Mouse (Mus musculus): Measurements from ENCODE around the gene Crybb3. TPM values are rescaled to one million over a fixed set of nuclear protein-coding genes. Genes with fewer than 3 reads are reported as not detected.

The Crybb3 gene
- polyA plus RNA-seq, 1 experiment from 2014 or later: 1.4 TPM

- no peak overlapping the region; the same call in 1 of the 2 replicates for H3K9ac ChIP-seq (replicated peaks)
- H3K27ac ChIP-seq: no peak overlapping the region
- no peak overlapping the region for H3K4me2 ChIP-seq
- H3K9me3 ChIP-seq: no peaks in the 10 kb centered on the region; the same call in 1 of the 2 replicates
- no peak overlapping the region for H3K4me3 ChIP-seq (replicated peaks)
- H3K36me3 ChIP-seq: no peaks in the 10 kb centered on the region
- H3K4me1 ChIP-seq (replicated peaks): peaks cover 5% of the 10 kb centered on the region; the same call in 1 of the 2 replicates
- peaks cover 4% of the 10 kb centered on the region; the same call in 1 of the 2 replicates for H3K27me3 ChIP-seq
- ATAC-seq (ENCODE audit: insufficient number of reproducible peaks, insufficient read depth, low FRiP score, low TSS enrichment, low read depth): no peak
These were observed 31.5 kb downstream of the Crybb3 start for GRCm38 (mm10) chr5:113049876-113050275.

DNA sequence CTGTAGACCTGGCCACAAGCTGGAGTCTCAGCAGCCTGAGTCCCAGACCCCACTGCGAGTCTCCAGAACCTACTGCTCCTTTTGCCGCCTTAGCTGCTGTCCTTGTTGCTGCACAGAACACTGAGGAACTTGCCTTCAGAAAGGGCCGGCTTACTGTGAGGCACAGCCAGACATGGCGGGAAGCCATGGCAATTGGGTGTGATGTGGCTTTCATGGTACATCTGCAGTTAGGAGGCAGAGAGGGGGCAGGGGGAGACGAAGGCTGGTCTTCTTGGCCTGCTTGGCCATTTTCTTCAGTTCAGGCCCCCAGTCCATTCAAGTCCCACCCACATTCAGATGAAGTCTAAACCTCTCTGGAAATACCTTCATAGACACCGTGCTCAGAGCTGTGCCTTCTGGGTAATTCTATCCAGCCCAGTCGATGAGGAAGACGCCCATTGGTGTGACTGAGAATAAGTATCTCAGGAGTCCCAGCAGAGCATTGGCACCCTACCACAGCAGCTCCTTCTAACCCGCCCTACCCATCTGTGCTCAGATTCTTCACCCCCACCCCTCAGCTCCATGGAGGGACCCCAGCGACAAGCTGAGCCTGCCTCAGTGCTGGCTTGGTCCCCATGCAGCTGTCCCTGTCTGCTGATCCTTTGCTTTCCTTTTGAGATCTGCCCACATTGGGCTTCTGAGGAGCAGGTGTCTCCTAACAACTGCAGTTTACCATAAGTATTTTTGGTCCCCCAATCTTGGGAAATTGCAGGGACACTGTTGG is 35.7 kb downstream of the Crybb3 start:
- no peak overlapping the region for H3K4me3 ChIP-seq (replicated peaks)
- H3K9me3 ChIP-seq: no peaks in the 10 kb centered on the region
- H3K27ac ChIP-seq: no peak overlapping the region
- no peak overlapping the region for H3K4me2 ChIP-seq
- peaks cover 18% of the 10 kb centered on the region for H3K4me1 ChIP-seq (replicated peaks)
- no peaks in the 10 kb centered on the region for H3K36me3 ChIP-seq
- H3K9ac ChIP-seq (replicated peaks): no peak overlapping the region
- 86% methylated on average over 10 of the region's 10 CpGs for WGBS
- ATAC-seq (ENCODE audit: insufficient number of reproducible peaks, insufficient read depth, low FRiP score, low TSS enrichment, low read depth): no peak
- H3K27me3 ChIP-seq: no peaks in the 10 kb centered on the region

GRCm38 (mm10) chr5:113043531-113043930 is 37.9 kb downstream of the Crybb3 start:
- no peak for ATAC-seq (ENCODE audit: insufficient number of reproducible peaks, insufficient read depth, low FRiP score, low TSS enrichment, low read depth)
- H3K4me1 ChIP-seq (replicated peaks): peaks cover 12% of the 10 kb centered on the region
- no peaks in the 10 kb centered on the region for H3K27me3 ChIP-seq
- no peaks in the 10 kb centered on the region for H3K36me3 ChIP-seq
- H3K9me3 ChIP-seq: 0 out of 2 replicates have a peak, but pooled peaks cover 3% of the 10 kb centered on the region
- H3K4me3 ChIP-seq (replicated peaks): no peak overlapping the region
- H3K27ac ChIP-seq: no peak overlapping the region
- no peak overlapping the region for H3K4me2 ChIP-seq
- WGBS: 90% methylated on average over 8 of the region's 8 CpGs
- H3K9ac ChIP-seq (replicated peaks): no peak overlapping the region

DNA sequence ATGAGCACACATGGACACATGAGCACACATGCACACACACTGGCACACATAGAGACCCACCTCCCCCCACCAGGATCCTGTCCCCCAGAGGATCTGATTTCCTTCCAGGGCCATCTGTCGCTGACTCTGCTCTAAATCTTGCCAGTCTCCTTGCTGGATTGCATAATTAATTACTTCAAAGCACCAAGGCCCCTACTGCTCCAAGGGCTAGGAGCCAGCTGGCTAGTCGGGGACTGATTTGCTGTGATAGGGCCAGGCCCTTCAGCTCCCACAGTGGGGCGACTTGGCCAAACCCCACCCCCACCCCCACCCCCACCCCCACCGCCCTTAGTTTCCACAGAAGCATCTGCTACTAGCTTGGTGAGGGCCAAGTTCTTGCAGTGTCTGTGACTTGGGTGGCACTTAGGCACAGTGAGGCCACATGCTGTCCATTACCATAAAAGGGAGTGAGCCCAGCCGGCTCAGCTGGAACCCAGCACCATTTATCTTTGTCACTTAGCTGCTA is 39.8 kb downstream of the Crybb3 start:
- WGBS: 0% methylated on average over 5 of the region's 5 CpGs
- no peak overlapping the region for H3K4me3 ChIP-seq (replicated peaks)

GRCm38 (mm10) chr5:113040776-113041175 is 40.6 kb downstream of the Crybb3 start:
- Histone ChIP-seq H3K4me1 (replicated peaks) (peaks cover 22% of the 10 kb centered on the region), H3K36me3 (no peaks in the 10 kb centered on the region), H3K4me2 (no peak overlapping the region), H3K4me3 (replicated peaks) (no peak overlapping the region), H3K27me3 (no peaks in the 10 kb centered on the region), H3K27ac (no peak overlapping the region), H3K9ac (replicated peaks) (no peak overlapping the region), H3K9me3 (0 out of 2 replicates have a peak, but pooled peaks cover 3% of the 10 kb centered on the region)
- 82% methylated on average over 6 of the region's 6 CpGs for WGBS
- no peak for ATAC-seq (ENCODE audit: insufficient number of reproducible peaks, insufficient read depth, low FRiP score, low TSS enrichment, low read depth)

More for the DNA sequence above, 39.8 kb downstream of the Crybb3 start:
- peak; percentile 56; the same call in 1 of the 2 replicates for ATAC-seq (ENCODE audit: insufficient number of reproducible peaks, insufficient read depth, low FRiP score, low TSS enrichment, low read depth)
- Histone ChIP-seq H3K9me3 (0 out of 2 replicates have a peak, but pooled peaks cover 3% of the 10 kb centered on the region), H3K9ac (replicated peaks) (no peak overlapping the region), H3K4me2 (no peak overlapping the region), H3K27ac (no peak overlapping the region), H3K27me3 (no peaks in the 10 kb centered on the region), H3K36me3 (no peaks in the 10 kb centered on the region), H3K4me1 (replicated peaks) (peaks cover 16% of the 10 kb centered on the region)

GRCm38 (mm10) chr5:113038601-113039000 is 42.8 kb downstream of the Crybb3 start:
- Histone ChIP-seq H3K9ac (replicated peaks) (no peak overlapping the region), H3K27ac (no peak overlapping the region), H3K4me2 (no peak overlapping the region), H3K4me3 (replicated peaks) (no peak overlapping the region), H3K9me3 (0 out of 2 replicates have a peak, but pooled peaks cover 3% of the 10 kb centered on the region), H3K4me1 (replicated peaks) (peaks cover 30% of the 10 kb centered on the region), H3K27me3 (no peaks in the 10 kb centered on the region), H3K36me3 (no peaks in the 10 kb centered on the region)
- WGBS: 89% methylated on average over 6 of the region's 6 CpGs
- ATAC-seq (ENCODE audit: insufficient number of reproducible peaks, insufficient read depth, low FRiP score, low TSS enrichment, low read depth): no peak

DNA sequence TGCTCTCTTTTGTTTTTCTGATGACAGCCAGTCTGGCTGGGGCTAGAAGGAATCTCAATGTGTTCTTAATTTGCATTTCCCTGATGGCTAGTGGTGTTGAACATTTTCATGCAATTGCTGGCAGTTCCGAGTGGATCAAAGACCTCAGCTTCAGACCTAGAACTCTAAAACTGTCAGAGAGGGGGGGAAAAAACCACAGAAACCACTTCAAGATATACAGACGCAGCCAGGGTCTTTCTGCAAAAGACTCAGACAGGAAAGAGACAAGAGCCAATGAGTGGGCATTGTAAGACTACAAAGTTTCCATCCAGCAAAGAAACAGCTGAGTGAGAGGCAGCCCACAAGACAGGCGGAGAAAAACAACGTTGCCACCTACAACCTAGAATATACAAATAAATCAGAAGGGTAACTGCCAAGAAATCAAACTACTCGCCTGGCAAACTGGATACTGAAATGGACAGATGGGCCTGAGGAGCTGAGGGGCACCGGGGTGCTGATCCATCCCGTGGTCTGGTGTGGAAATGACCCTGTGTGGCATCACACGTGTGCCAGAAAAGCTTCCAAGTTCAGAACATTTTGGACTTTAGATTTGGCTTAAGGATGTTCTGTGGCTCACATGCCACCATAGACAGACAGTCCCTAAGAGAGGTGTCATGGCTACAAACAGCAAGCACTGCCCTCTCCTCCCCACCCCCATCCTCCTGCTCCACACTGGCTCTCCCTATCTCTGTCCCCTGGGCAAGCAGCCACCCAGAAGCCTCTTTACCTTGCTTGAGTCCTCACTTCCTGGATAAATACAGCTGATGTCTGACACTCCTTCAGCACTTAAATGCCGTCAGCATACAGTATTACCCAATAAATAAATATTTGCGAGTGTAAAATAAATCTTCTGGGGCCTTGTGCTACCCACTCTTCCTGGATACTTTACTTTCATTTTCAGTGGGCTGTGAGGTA is 46.0 kb downstream of the Crybb3 start:
- WGBS: 49% methylated on average over 10 of the region's 10 CpGs
- H3K9me3 ChIP-seq: 0 out of 2 replicates have a peak, but pooled peaks cover 3% of the 10 kb centered on the region
- H3K27ac ChIP-seq: peak overlapping the region; percentile 25; the same call in 1 of the 2 replicates
- no peaks in the 10 kb centered on the region for H3K36me3 ChIP-seq
- no peak overlapping the region for H3K4me2 ChIP-seq
- H3K4me3 ChIP-seq (replicated peaks): no peak overlapping the region
- no peaks in the 10 kb centered on the region for H3K27me3 ChIP-seq
- H3K4me1 ChIP-seq (replicated peaks): peaks cover 21% of the 10 kb centered on the region
- ATAC-seq (ENCODE audit: insufficient number of reproducible peaks, insufficient read depth, low FRiP score, low TSS enrichment, low read depth): no peak
- no peak overlapping the region for H3K9ac ChIP-seq (replicated peaks)

DNA sequence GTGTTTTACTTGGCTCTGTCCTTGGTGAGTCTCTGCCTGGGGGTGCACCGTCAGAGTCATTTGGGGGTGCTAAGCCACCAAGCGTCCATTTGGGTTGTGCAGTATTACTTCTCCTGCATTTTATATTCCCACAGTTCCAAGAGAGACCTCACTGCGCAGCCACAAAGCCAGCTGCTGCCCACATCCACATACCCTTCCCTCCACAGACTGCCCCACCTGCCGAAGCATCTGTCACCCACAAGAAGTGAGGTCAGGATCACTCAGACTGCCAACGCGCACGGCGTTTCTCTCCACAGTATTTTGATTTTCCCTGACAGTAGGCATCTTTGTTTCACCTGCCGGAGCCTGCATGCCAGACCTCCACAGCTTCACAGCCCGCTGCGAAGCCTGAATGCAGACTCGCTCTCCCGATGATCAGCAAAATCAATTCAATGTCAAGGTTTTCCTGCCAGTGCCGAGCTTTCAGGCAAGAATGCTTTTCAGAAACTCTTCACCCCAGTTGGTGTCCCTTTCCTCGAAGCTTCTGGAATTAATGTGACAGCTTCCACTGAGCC is 50.1 kb downstream of the Crybb3 start:
- no peaks in the 10 kb centered on the region for H3K9me3 ChIP-seq
- H3K4me3 ChIP-seq (replicated peaks): no peak overlapping the region
- WGBS: 76% methylated on average over 15 of the region's 15 CpGs
- H3K36me3 ChIP-seq: no peaks in the 10 kb centered on the region
- H3K4me2 ChIP-seq: no peak overlapping the region
- ATAC-seq (ENCODE audit: insufficient number of reproducible peaks, insufficient read depth, low FRiP score, low TSS enrichment, low read depth): no peak
- H3K27me3 ChIP-seq: no peaks in the 10 kb centered on the region
- no peak overlapping the region for H3K27ac ChIP-seq
- no peak overlapping the region for H3K9ac ChIP-seq (replicated peaks)
- peaks cover 17% of the 10 kb centered on the region for H3K4me1 ChIP-seq (replicated peaks)

DNA sequence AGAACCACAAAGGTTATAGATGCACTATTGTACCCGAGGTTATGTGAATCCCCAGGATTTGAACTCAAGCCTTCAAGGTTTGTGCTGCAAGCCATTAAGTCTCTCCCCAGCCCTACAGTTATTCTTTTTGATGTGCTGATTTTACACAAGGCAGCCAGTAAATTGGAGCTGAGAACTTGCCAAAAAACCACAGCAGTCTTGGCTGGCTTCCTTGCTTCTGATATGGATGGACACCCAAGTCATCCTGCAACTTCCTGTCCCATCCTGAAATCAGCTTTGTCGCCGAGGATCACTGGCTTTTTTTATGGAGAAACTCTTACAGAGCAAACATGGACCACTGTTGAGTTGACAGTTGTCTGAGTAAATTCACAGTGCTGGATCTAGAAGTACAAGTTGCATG is 51.3 kb downstream of the Crybb3 start:
- Histone ChIP-seq H3K9me3 (no peaks in the 10 kb centered on the region), H3K27ac (no peak overlapping the region), H3K27me3 (no peaks in the 10 kb centered on the region), H3K4me3 (replicated peaks) (no peak overlapping the region), H3K4me2 (no peak overlapping the region), H3K4me1 (replicated peaks) (peaks cover 5% of the 10 kb centered on the region), H3K9ac (replicated peaks) (no peak overlapping the region), H3K36me3 (no peaks in the 10 kb centered on the region)
- no peak for ATAC-seq (ENCODE audit: insufficient number of reproducible peaks, insufficient read depth, low FRiP score, low TSS enrichment, low read depth)
- whole genome bisulfite sequencing: 76% methylated on average over 3 of the region's 3 CpGs

DNA sequence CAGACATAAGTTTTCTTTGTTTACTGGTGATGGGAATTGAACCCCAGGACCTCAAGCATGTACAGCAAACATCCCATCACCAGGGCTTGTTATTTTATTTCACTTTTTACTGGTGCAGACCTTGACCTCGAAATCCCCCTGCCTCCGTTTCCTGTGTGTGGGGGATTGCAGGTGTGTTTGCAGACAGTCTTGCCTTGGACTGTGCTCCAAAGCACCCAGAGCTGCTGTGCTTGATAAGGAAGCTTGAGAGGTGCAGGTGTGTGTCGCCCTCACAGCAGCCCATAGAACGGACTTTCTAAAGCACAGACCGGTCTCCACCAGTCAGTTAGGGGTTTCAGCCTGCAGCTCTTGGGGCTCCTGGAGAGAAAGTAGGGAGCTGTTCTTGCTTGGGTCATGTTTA is 54.7 kb downstream of the Crybb3 start:
- H3K36me3 ChIP-seq: no peaks in the 10 kb centered on the region
- H3K27ac ChIP-seq: no peak overlapping the region
- 70% methylated on average over 5 of the region's 5 CpGs for WGBS
- no peak for ATAC-seq (ENCODE audit: insufficient number of reproducible peaks, insufficient read depth, low FRiP score, low TSS enrichment, low read depth)
- H3K4me3 ChIP-seq (replicated peaks): no peak overlapping the region
- no peak overlapping the region for H3K4me2 ChIP-seq
- 0 out of 2 replicates have a peak, but pooled peaks cover 2% of the 10 kb centered on the region for H3K27me3 ChIP-seq
- no peaks in the 10 kb centered on the region for H3K9me3 ChIP-seq
- H3K9ac ChIP-seq (replicated peaks): no peak overlapping the region
- H3K4me1 ChIP-seq (replicated peaks): peaks cover 16% of the 10 kb centered on the region

All from limb, embryonic 12.5 days (tissue).